Comparison of ENCODE assay signal across 10 mouse cellular contexts in genomic region chr4:94124177-94124576, GRCm38 (mm10).
DNase-seq lines count a peak whose midpoint lies in the region; ATAC-seq and TF ChIP-seq lines count a peak whose summit lies in the region.
"Had no signal": no experiment of that assay in that cellular context is flagged by ENCODE, and none has a peak within 500 bp of the region (broad histone marks: within the 10 kb centered on the region; RNA-seq: fewer than 3 reads in every experiment).

No protein-coding gene starts in this region.

- no peak overlapping the region for H3K4me2 ChIP-seq in kidney, embryonic 14.5 days (replicated peaks; ENCODE audit: low read depth, low read length)
- H3K4me2 ChIP-seq in stomach, postnatal 0 days (replicated peaks; ENCODE audit: low read depth), result no peak overlapping the region
- H3K4me2 ChIP-seq: hindbrain, embryonic 15.5 days had no signal

- peak; percentile 44; the same call in 1 of the 2 replicates for TF ChIP-seq CTCF in kidney, adult 2 months (conservative IDR thresholded peaks at IDR 0.05; ENCODE audit: insufficient read depth, insufficient read length, low read depth, low read length)
- TF ChIP-seq CTCF in testis, adult 2 months (IDR thresholded peaks at IDR 0.05; ENCODE audit: control insufficient read depth, insufficient read depth, insufficient replicate concordance, low read depth, low read length), result peak; percentile 26; the same call in 1 of the 2 replicates
- TF ChIP-seq CTCF in stomach, postnatal 0 days (IDR thresholded peaks at IDR 0.05; ENCODE audit: low read depth), result peak; percentile 62

- H3K9me3 ChIP-seq in kidney, embryonic 14.5 days (ENCODE audit: control insufficient read depth, low read length), result no peaks in the 10 kb centered on the region
- no peaks in the 10 kb centered on the region for H3K9me3 ChIP-seq in stomach, postnatal 0 days (ENCODE audit: control insufficient read depth, low read length)
- H3K9me3 ChIP-seq: hindbrain, embryonic 15.5 days had no signal

- no peak for TF ChIP-seq POLR2A in kidney, adult 2 months (IDR thresholded peaks at IDR 0.05; ENCODE audit: low read depth, low read length)
- TF ChIP-seq POLR2A in testis, adult 2 months (IDR thresholded peaks at IDR 0.05; ENCODE audit: control insufficient read depth, low read depth, low read length), result no peak

- 75% methylated on average over 14 of the region's 14 CpGs for WGBS in kidney, adult 2 months
- 81% methylated on average over 14 of the region's 14 CpGs for WGBS in kidney, embryonic 14.5 days
- WGBS in stomach, postnatal 0 days, result 74% methylated on average over 14 of the region's 14 CpGs

- H3K27me3 ChIP-seq in kidney, adult 2 months (replicated peaks; ENCODE audit: control insufficient read depth, insufficient read depth, low read length), result no peaks in the 10 kb centered on the region
- no peaks in the 10 kb centered on the region for H3K27me3 ChIP-seq in kidney, embryonic 14.5 days (ENCODE audit: control insufficient read depth, insufficient read depth, low read length)
- no peaks in the 10 kb centered on the region for H3K27me3 ChIP-seq in testis, adult 2 months (ENCODE audit: control insufficient read depth, insufficient read depth, low read length)
- no peaks in the 10 kb centered on the region for H3K27me3 ChIP-seq in stomach, postnatal 0 days (ENCODE audit: control insufficient read depth, insufficient read depth, low read length)
- H3K27me3 ChIP-seq: hindbrain, embryonic 15.5 days had no signal

- H3K36me3 ChIP-seq in kidney, adult 2 months (ENCODE audit: control insufficient read depth, insufficient read depth, low read length), result no peaks in the 10 kb centered on the region
- no peaks in the 10 kb centered on the region for H3K36me3 ChIP-seq in kidney, embryonic 14.5 days (ENCODE audit: control insufficient read depth, insufficient read depth, low read length)
- no peaks in the 10 kb centered on the region for H3K36me3 ChIP-seq in testis, adult 2 months (ENCODE audit: control insufficient read depth, insufficient read depth, low read length)
- H3K36me3 ChIP-seq in stomach, postnatal 0 days (ENCODE audit: control insufficient read depth, insufficient read depth, low read length), result no peaks in the 10 kb centered on the region
- H3K36me3 ChIP-seq: hindbrain, embryonic 15.5 days had no signal

- H3K4me3 ChIP-seq in kidney, adult 2 months (ENCODE audit: insufficient read depth, low read depth, low read length), result no peak overlapping the region
- H3K4me3 ChIP-seq in kidney, embryonic 14.5 days (ENCODE audit: low read length), result no peak overlapping the region
- H3K4me3 ChIP-seq in testis, adult 2 months (ENCODE audit: control insufficient read depth, low read depth, low read length), result peak overlapping the region; percentile 3; the same call in 1 of the 2 replicates
- no peak overlapping the region for H3K4me3 ChIP-seq in stomach, postnatal 0 days (ENCODE audit: low read depth, low read length)
- H3K4me3 ChIP-seq: hindbrain, embryonic 15.5 days had no signal

- H3K9ac ChIP-seq in kidney, embryonic 14.5 days (ENCODE audit: low read depth, low read length), result no peak overlapping the region
- H3K9ac ChIP-seq in stomach, postnatal 0 days (ENCODE audit: low read length), result no peak overlapping the region
- H3K9ac ChIP-seq: hindbrain, embryonic 15.5 days had no signal

- no peak for TF ChIP-seq EP300 in stomach, postnatal 0 days (optimal IDR thresholded peaks at IDR 0.05)

- DNase-seq in adrenal gland, postnatal 14 days, result peak; percentile 8
- no peak for DNase-seq in adrenal gland, adult 18-20 months (ENCODE audit: low spot score in 2 of 2)
- DNase-seq in kidney, adult 2 months, result no peak
- no peak for DNase-seq in testis, postnatal 14 days (ENCODE audit: low spot score)
- DNase-seq in stomach, postnatal 0 days (ENCODE audit: low spot score), result peak; percentile 15
- DNase-seq in natural killer cell, adult 2 months (ENCODE audit: low spot score in 2 of 2), result no peak
- DNase-seq: adrenal gland, adult 8-10 months had no signal

- no peak for ATAC-seq in kidney, embryonic 14.5 days (ENCODE audit: low FRiP score, low TSS enrichment)
- no peak for ATAC-seq in stomach, postnatal 0 days (ENCODE audit: low FRiP score, low TSS enrichment)

- H3K4me1 ChIP-seq in kidney, adult 2 months (ENCODE audit: control insufficient read depth, insufficient read depth, low read length), result no peaks in the 10 kb centered on the region
- no peaks in the 10 kb centered on the region for H3K4me1 ChIP-seq in kidney, embryonic 14.5 days (ENCODE audit: control insufficient read depth, insufficient read depth, low read length)
- H3K4me1 ChIP-seq in testis, adult 2 months (ENCODE audit: control insufficient read depth, insufficient read depth, low read length), result no peaks in the 10 kb centered on the region
- H3K4me1 ChIP-seq in stomach, postnatal 0 days (replicated peaks; ENCODE audit: control insufficient read depth, insufficient read depth), result no peaks in the 10 kb centered on the region
- H3K4me1 ChIP-seq: hindbrain, embryonic 15.5 days had no signal

- no peak overlapping the region for H3K27ac ChIP-seq in kidney, adult 2 months (ENCODE audit: insufficient read depth, low read depth, low read length)
- no peak overlapping the region for H3K27ac ChIP-seq in kidney, embryonic 14.5 days (ENCODE audit: low read depth, low read length)
- no peak overlapping the region for H3K27ac ChIP-seq in testis, adult 2 months (ENCODE audit: control insufficient read depth, insufficient read depth, low read depth, low read length)
- H3K27ac ChIP-seq in stomach, postnatal 0 days (replicated peaks), result no peak overlapping the region
- H3K27ac ChIP-seq: hindbrain, embryonic 15.5 days had no signal

Comparison
In these comparisons a context has a peak if more than half of its experiments do, and no peak if none do; other contexts are left out.
1. DNase-seq: peak in adrenal gland, postnatal 14 days (single experiment) and stomach, postnatal 0 days (single experiment); none in adrenal gland, adult 18-20 months (0 of 2), kidney, adult 2 months (single experiment), testis, postnatal 14 days (single experiment) and natural killer cell, adult 2 months (0 of 2).
2. Peak in every context shown above with its lines, with median percentiles within 50 percentile points of each other: CTCF ChIP-seq.